Comparison of ENCODE assay signal across 9 mouse cellular contexts in genomic region chr3:84219720-84220273, GRCm38 (mm10). TPM values are rescaled to one million over a fixed set of nuclear protein-coding genes. Genes with fewer than 3 reads are reported as not detected.
DNase-seq lines count a peak whose midpoint lies in the region; ATAC-seq and TF ChIP-seq lines count a peak whose summit lies in the region.
"Had no signal": no experiment of that assay in that cellular context is flagged by ENCODE, and none has a peak within 500 bp of the region (broad histone marks: within the 10 kb centered on the region; RNA-seq: fewer than 3 reads in every experiment).

No protein-coding gene starts in this region.

- H3K4me2 ChIP-seq in heart, embryonic 15.5 days: peak overlapping the region; percentile 89
- H3K4me2 ChIP-seq in midbrain, embryonic 12.5 days (replicated peaks): peak overlapping the region; percentile 65

- H3K27me3 ChIP-seq in heart, embryonic 10.5 days (ENCODE audit: insufficient read depth, poor library complexity, severe bottlenecking): peaks cover 12% of the 10 kb centered on the region; the same call in 1 of the 2 replicates
- peaks cover 5% of the 10 kb centered on the region; the same call in 1 of the 2 replicates for H3K27me3 ChIP-seq in heart, embryonic 15.5 days
- no peaks in the 10 kb centered on the region for H3K27me3 ChIP-seq in midbrain, embryonic 12.5 days

- peak overlapping the region; percentile 68 for H3K4me3 ChIP-seq in heart, embryonic 10.5 days
- H3K4me3 ChIP-seq in bone marrow macrophage, adult 2 months (ENCODE audit: insufficient read depth, low read length): peak overlapping the region; percentile 59; the same call in 1 of the 2 replicates
- H3K4me3 ChIP-seq in heart, embryonic 15.5 days: peak overlapping the region; percentile 56
- peak overlapping the region; percentile 58 for H3K4me3 ChIP-seq in midbrain, embryonic 12.5 days

- TF ChIP-seq CTCF in bone marrow macrophage, adult 2 months (IDR thresholded peaks at IDR 0.05; ENCODE audit: low read depth, low read length): no peak

- no peak for TF ChIP-seq POLR2A in bone marrow macrophage, adult 2 months (IDR thresholded peaks at IDR 0.05; ENCODE audit: borderline replicate concordance, low read depth, low read length)

- no peak overlapping the region for H3K27ac ChIP-seq in heart, embryonic 10.5 days
- H3K27ac ChIP-seq in bone marrow macrophage, adult 2 months (ENCODE audit: insufficient read depth, low read depth, low read length): no peak overlapping the region
- H3K27ac ChIP-seq in heart, embryonic 15.5 days: no peak overlapping the region
- H3K27ac ChIP-seq in midbrain, embryonic 12.5 days (replicated peaks): peak overlapping the region; percentile 92

- DNase-seq in heart, embryonic 10.5 days (ENCODE audit: low spot score): no peak
- no peak for DNase-seq in heart, adult 8-10 months (ENCODE audit: low spot score)
- DNase-seq in adrenal gland, adult (ENCODE audit: inconsistent age in 2 of 2, low spot score in 1 of 2): no peak
- DNase-seq in spleen, postnatal 14 days (ENCODE audit: low spot score in 2 of 2): no peak

- ATAC-seq in heart, embryonic 15.5 days (replicated peaks; ENCODE audit: insufficient number of reproducible peaks, insufficient read depth, low FRiP score, low read depth): no peak
- peak; percentile 76 for ATAC-seq in midbrain, embryonic 12.5 days (ENCODE audit: low FRiP score, low read depth)
- no peak for ATAC-seq in granulocyte monocyte progenitor cell, adult 5-6 weeks (replicated peaks; ENCODE audit: poor library complexity, severe bottlenecking)

- WGBS in heart, embryonic 10.5 days: 20% methylated on average over 9 of the region's 9 CpGs
- 16% methylated on average over 9 of the region's 9 CpGs for WGBS in heart, embryonic 15.5 days
- WGBS in midbrain, embryonic 12.5 days: 2% methylated on average over 9 of the region's 9 CpGs

- H3K4me1 ChIP-seq in heart, embryonic 10.5 days: peaks cover 18% of the 10 kb centered on the region; the same call in 1 of the 2 replicates
- H3K4me1 ChIP-seq in bone marrow macrophage, adult 2 months (ENCODE audit: control insufficient read depth, insufficient read depth, low read length): peaks cover 5% of the 10 kb centered on the region
- H3K4me1 ChIP-seq in heart, embryonic 15.5 days (replicated peaks): peaks cover 14% of the 10 kb centered on the region
- H3K4me1 ChIP-seq in midbrain, embryonic 12.5 days: peaks cover 54% of the 10 kb centered on the region

- H3K36me3 ChIP-seq in heart, embryonic 10.5 days: no peaks in the 10 kb centered on the region
- H3K36me3 ChIP-seq in heart, embryonic 15.5 days: no peaks in the 10 kb centered on the region
- peaks cover 4% of the 10 kb centered on the region; the same call in 1 of the 2 replicates for H3K36me3 ChIP-seq in midbrain, embryonic 12.5 days

- H3K9me3 ChIP-seq in heart, embryonic 10.5 days: no peaks in the 10 kb centered on the region
- H3K9me3 ChIP-seq in heart, embryonic 15.5 days (replicated peaks): no peaks in the 10 kb centered on the region
- H3K9me3 ChIP-seq in midbrain, embryonic 12.5 days: no peaks in the 10 kb centered on the region

- H3K9ac ChIP-seq in heart, embryonic 15.5 days: no peak overlapping the region
- H3K9ac ChIP-seq in midbrain, embryonic 12.5 days (replicated peaks): peak overlapping the region; percentile 72

RNA-seq across cellular contexts. Expression of gene Gm6525, which starts 45.9 kb away (rescaled TPM):
- polyA plus RNA-seq in heart, embryonic 10.5 days (2016; fragmentation: Nextera tagmentation; extraction: Ambion mirVana): 0.14 and 0.25 TPM in 2 replicates
- not detected for total RNA-seq in heart, adult 8-10 months (2022)
- 0.87 TPM in 1 of 2 replicates, not detected in the other for polyA plus RNA-seq in bone marrow macrophage, adult 2 months (2012; ENCODE audit: insufficient read depth, insufficient read length, missing spikeins)
- polyA plus RNA-seq in heart, embryonic 15.5 days (2015; fragmentation: Nextera tagmentation; extraction: Ambion mirVana): 0.46 and 0.60 TPM in 2 replicates
- 3.3 and 3.7 TPM in 2 replicates for polyA plus RNA-seq in midbrain, embryonic 12.5 days (2016; fragmentation: Nextera tagmentation; extraction: Ambion mirVana)
- not detected in 2 replicates for total RNA-seq in granulocyte monocyte progenitor cell, adult 5-6 weeks (2014; fragmentation: Nextera tagmentation)
- total RNA-seq in granulocyte monocyte progenitor cell, adult 5-6 weeks (2017): 0.15 TPM in 1 of 2 replicates, not detected in the other
- polyA plus RNA-seq: gonadal fat pad, adult 2 months had no signal
